Mouse (Mus musculus) embryonic fibroblast, embryonic 13.5 days (primary cell): ENCODE data around the gene Wdcp. TPM values are rescaled to one million over a fixed set of nuclear protein-coding genes. Genes with fewer than 3 reads are reported as not detected.

Source experiments
- H3K27ac ChIP-seq: 2 replicates; pipeline ENCODE4 v1.5.1; 2012; ENCODE audit warnings: low read length, control low read depth, inconsistent platforms; ENCODE audit not compliant: insufficient read depth
- H3K4me1 ChIP-seq: 2 replicates; pipeline ENCODE4 v1.6.1; 2011; ENCODE audit warnings: low read length; ENCODE audit not compliant: control insufficient read depth, insufficient read depth
- H3K4me3 ChIP-seq: 2 replicates; pipeline ENCODE4 v1.5.1; 2011; ENCODE audit warnings: mild to moderate bottlenecking, control low read depth, low read length; ENCODE audit not compliant: insufficient read depth
- CTCF ChIP-seq: IDR thresholded peaks from 2 replicates; pipeline ENCODE4 v1.5.1; 2011; ENCODE audit warnings: mild to moderate bottlenecking, control low read depth, low read length, moderate library complexity, borderline replicate concordance; ENCODE audit not compliant: insufficient read depth
- POLR2A ChIP-seq: IDR thresholded peaks from 2 replicates; pipeline ENCODE4 v1.6.1; 2011; ENCODE audit warnings: low read depth, mild to moderate bottlenecking, control low read depth, low read length, moderate library complexity
- polyA plus RNA-seq: library from polyadenylated mRNA; stranded (reverse); fragments of >200 nt; gene quantifications from 2 replicates; pipeline ENCODE4 v1.2.4, GENCODE M21; 2011; ENCODE audit warnings: low read depth; ENCODE audit not compliant: missing spikeins, insufficient read length

Gene Wdcp
- polyA plus RNA-seq, 1 experiment, result 11.0 TPM

- Histone ChIP-seq H3K4me3 (no peak overlapping the region), H3K4me1 (no peaks in the 10 kb centered on the region), H3K27ac (no peak overlapping the region)
- TF ChIP-seq POLR2A, result no peak
- TF ChIP-seq CTCF, result no peak
These were observed 65.3 kb downstream of the Wdcp start for GRCm38 (mm10) chr12:4908391-4908790.

Other genes starting within 250 kb of the Wdcp start
- gene Fam228a, start 104.9 kb upstream of the Wdcp start, polyA plus RNA-seq, result 0.37 TPM in 1 of 2 replicates, not detected in the other
- 1.3 and 3.4 TPM in 2 replicates for gene Pfn4, start 74.3 kb upstream of the Wdcp start, polyA plus RNA-seq
- 1.8 and 2.8 TPM in 2 replicates for gene Fam228b, start 74.0 kb upstream of the Wdcp start, polyA plus RNA-seq
- gene Sf3b6, start 25.8 kb upstream of the Wdcp start, polyA plus RNA-seq, result 158 and 166 TPM in 2 replicates
- gene Fkbp1b, start 1.7 kb upstream of the Wdcp start, polyA plus RNA-seq, result 12.9 and 17.2 TPM in 2 replicates
- gene Mfsd2b, start 31.1 kb downstream of the Wdcp start, polyA plus RNA-seq, result 0.27 and 0.28 TPM in 2 replicates
- 18.0 and 21.3 TPM in 2 replicates for gene Ubxn2a, start 64.4 kb downstream of the Wdcp start, polyA plus RNA-seq
- 17.5 and 24.2 TPM in 2 replicates for gene Atad2b, start 74.0 kb downstream of the Wdcp start, polyA plus RNA-seq